Mouse (Mus musculus): Measurements from ENCODE around the gene C2cd2.
"Not testable (repeated sequence)": the region's sequence is repeated elsewhere in the genome, so short reads cannot be mapped to it uniquely, and the experiment has no call there.

C2cd2 gene

GRCm38 (mm10) chr16:97946993-97947392 is 15.4 kb downstream of the C2cd2 start:
- DNase-seq (ENCODE audit: low read depth, low spot score), result not testable (repeated sequence)

- DNase-seq (ENCODE audit: low read depth, low spot score), result no peak
These were observed 20.6 kb downstream of the C2cd2 start for GRCm38 (mm10) chr16:97941844-97942243.

- DNase-seq (ENCODE audit: low read depth, low spot score), result no peak
These were observed 21.9 kb downstream of the C2cd2 start for GRCm38 (mm10) chr16:97940471-97940973.

GRCm38 (mm10) chr16:97935815-97936214 is 26.6 kb downstream of the C2cd2 start:
- peak; percentile 26 for DNase-seq (ENCODE audit: low read depth, low spot score)

- no peak for DNase-seq (ENCODE audit: low read depth, low spot score)
These were observed 32.2 kb downstream of the C2cd2 start for GRCm38 (mm10) chr16:97930231-97930630.

- no peak for DNase-seq (ENCODE audit: low read depth, low spot score)
These were observed 32.9 kb downstream of the C2cd2 start for GRCm38 (mm10) chr16:97929520-97929919.

- no peak for DNase-seq (ENCODE audit: low read depth, low spot score)
These were observed 35.0 kb downstream of the C2cd2 start for GRCm38 (mm10) chr16:97927331-97927938.

GRCm38 (mm10) chr16:97926381-97926780 is 36.0 kb downstream of the C2cd2 start:
- DNase-seq (ENCODE audit: low read depth, low spot score), result no peak

GRCm38 (mm10) chr16:97925760-97926159 is 36.6 kb downstream of the C2cd2 start:
- no peak for DNase-seq (ENCODE audit: low read depth, low spot score)

GRCm38 (mm10) chr16:97923700-97924099 is 38.7 kb downstream of the C2cd2 start:
- no peak for DNase-seq (ENCODE audit: low read depth, low spot score)

- DNase-seq (ENCODE audit: low read depth, low spot score), result no peak
These were observed 39.6 kb downstream of the C2cd2 start for GRCm38 (mm10) chr16:97922779-97923126.

- DNase-seq (ENCODE audit: low read depth, low spot score), result peak; percentile 80
These were observed 40.2 kb downstream of the C2cd2 start for GRCm38 (mm10) chr16:97921961-97922778.

GRCm38 (mm10) chr16:97920621-97921020 is 41.8 kb downstream of the C2cd2 start:
- no peak for DNase-seq (ENCODE audit: low read depth, low spot score)

GRCm38 (mm10) chr16:97919793-97920192 is 42.6 kb downstream of the C2cd2 start:
- DNase-seq (ENCODE audit: low read depth, low spot score), result no peak

- DNase-seq (ENCODE audit: low read depth, low spot score), result no peak
These were observed 49.5 kb downstream of the C2cd2 start for GRCm38 (mm10) chr16:97912873-97913272.

GRCm38 (mm10) chr16:97909356-97909755 is 53.0 kb downstream of the C2cd2 start:
- DNase-seq (ENCODE audit: low read depth, low spot score), result no peak

- DNase-seq (ENCODE audit: low read depth, low spot score), result no peak
These were observed 54.9 kb downstream of the C2cd2 start for GRCm38 (mm10) chr16:97907496-97907895.

GRCm38 (mm10) chr16:97906337-97906736 is 56.1 kb downstream of the C2cd2 start:
- DNase-seq (ENCODE audit: low read depth, low spot score), result no peak

GRCm38 (mm10) chr16:97905449-97905991 is 56.9 kb downstream of the C2cd2 start:
- peak; percentile 7 for DNase-seq (ENCODE audit: low read depth, low spot score)

- no peak for DNase-seq (ENCODE audit: low read depth, low spot score)
These were observed 58.4 kb downstream of the C2cd2 start for GRCm38 (mm10) chr16:97904035-97904434.

GRCm38 (mm10) chr16:97897346-97898024 is 64.9 kb downstream of the C2cd2 start:
- DNase-seq (ENCODE audit: low read depth, low spot score), result no peak

- DNase-seq (ENCODE audit: low read depth, low spot score), result no peak
These were observed 74.6 kb downstream of the C2cd2 start for GRCm38 (mm10) chr16:97887762-97888161.

Measured in ES-CJ7 (cell line).